Mouse (Mus musculus): ENCODE results near the gene Cyp4f18. TPM values are rescaled to one million over a fixed set of nuclear protein-coding genes. Genes with fewer than 3 reads are reported as not detected.
"Not testable (repeated sequence)": the region's sequence is repeated elsewhere in the genome, so short reads cannot be mapped to it uniquely, and the experiment has no call there.

The Cyp4f18 gene
- polyA plus RNA-seq, 1 experiment from 2014 or later = 1.7 TPM

GRCm38 (mm10) chr8:71968100-71968499 is 41.3 kb downstream of the Cyp4f18 start:
- no peaks in the 10 kb centered on the region for H3K4me1 ChIP-seq (ENCODE audit: control insufficient read depth, insufficient read depth, low read length)
- H3K27me3 ChIP-seq (replicated peaks; ENCODE audit: control insufficient read depth, insufficient read depth, low read length) = no peaks in the 10 kb centered on the region
- H3K9ac ChIP-seq (ENCODE audit: low read depth, low read length) = no peak overlapping the region
- no peak overlapping the region for H3K27ac ChIP-seq (replicated peaks; ENCODE audit: low read depth, low read length)
- 84% methylated on average over 6 of the region's 6 CpGs for WGBS
- no peak for DNase-seq (ENCODE audit: low spot score)
- H3K36me3 ChIP-seq (ENCODE audit: control insufficient read depth, insufficient read depth, low read length) = peaks cover 56% of the 10 kb centered on the region
- no peak overlapping the region for H3K4me3 ChIP-seq (ENCODE audit: low read depth, low read length)
- H3K4me2 ChIP-seq (ENCODE audit: low read depth, low read length) = no peak overlapping the region
- ATAC-seq (ENCODE audit: low read depth) = no peak
- peaks cover 14% of the 10 kb centered on the region; the same call in 1 of the 2 replicates for H3K9me3 ChIP-seq (ENCODE audit: control insufficient read depth, low read length)

GRCm38 (mm10) chr8:71967261-71967660 is 42.2 kb downstream of the Cyp4f18 start:
- Histone ChIP-seq H3K9me3 (ENCODE audit: control insufficient read depth, low read length) (peaks cover 14% of the 10 kb centered on the region; the same call in 1 of the 2 replicates), H3K4me2 (ENCODE audit: low read depth, low read length) (no peak overlapping the region), H3K36me3 (ENCODE audit: control insufficient read depth, insufficient read depth, low read length) (peaks cover 56% of the 10 kb centered on the region), H3K4me3 (ENCODE audit: low read depth, low read length) (no peak overlapping the region), H3K27ac (replicated peaks; ENCODE audit: low read depth, low read length) (no peak overlapping the region), H3K9ac (ENCODE audit: low read depth, low read length) (no peak overlapping the region), H3K27me3 (replicated peaks; ENCODE audit: control insufficient read depth, insufficient read depth, low read length) (no peaks in the 10 kb centered on the region), H3K4me1 (ENCODE audit: control insufficient read depth, insufficient read depth, low read length) (no peaks in the 10 kb centered on the region)
- DNase-seq (ENCODE audit: low spot score) (no peak), ATAC-seq (ENCODE audit: low read depth) (no peak)
- WGBS = 100% methylated on average over 5 of the region's 5 CpGs

- no peak for ATAC-seq (ENCODE audit: low read depth)
- Histone ChIP-seq H3K27ac (replicated peaks; ENCODE audit: low read depth, low read length) (no peak overlapping the region), H3K4me2 (ENCODE audit: low read depth, low read length) (no peak overlapping the region), H3K4me3 (ENCODE audit: low read depth, low read length) (no peak overlapping the region), H3K27me3 (replicated peaks; ENCODE audit: control insufficient read depth, insufficient read depth, low read length) (no peaks in the 10 kb centered on the region), H3K9ac (ENCODE audit: low read depth, low read length) (no peak overlapping the region), H3K4me1 (ENCODE audit: control insufficient read depth, insufficient read depth, low read length) (no peaks in the 10 kb centered on the region), H3K36me3 (ENCODE audit: control insufficient read depth, insufficient read depth, low read length) (peaks cover 56% of the 10 kb centered on the region), H3K9me3 (ENCODE audit: control insufficient read depth, low read length) (peaks cover 14% of the 10 kb centered on the region; the same call in 1 of the 2 replicates)
- no peak for DNase-seq (ENCODE audit: low spot score)
These were observed 43.0 kb downstream of the Cyp4f18 start for GRCm38 (mm10) chr8:71966411-71966810.

GRCm38 (mm10) chr8:71965166-71965565 is 44.3 kb downstream of the Cyp4f18 start:
- H3K27ac ChIP-seq (replicated peaks; ENCODE audit: low read depth, low read length) = no peak overlapping the region
- H3K4me2 ChIP-seq (ENCODE audit: low read depth, low read length) = no peak overlapping the region
- peaks cover 56% of the 10 kb centered on the region for H3K36me3 ChIP-seq (ENCODE audit: control insufficient read depth, insufficient read depth, low read length)
- H3K9ac ChIP-seq (ENCODE audit: low read depth, low read length) = no peak overlapping the region
- DNase-seq (ENCODE audit: low spot score) (no peak), ATAC-seq (ENCODE audit: low read depth) (no peak)
- no peaks in the 10 kb centered on the region for H3K4me1 ChIP-seq (ENCODE audit: control insufficient read depth, insufficient read depth, low read length)
- peaks cover 14% of the 10 kb centered on the region; the same call in 1 of the 2 replicates for H3K9me3 ChIP-seq (ENCODE audit: control insufficient read depth, low read length)
- no peaks in the 10 kb centered on the region for H3K27me3 ChIP-seq (replicated peaks; ENCODE audit: control insufficient read depth, insufficient read depth, low read length)
- 88% methylated on average over 2 of the region's 2 CpGs for WGBS
- H3K4me3 ChIP-seq (ENCODE audit: low read depth, low read length) = no peak overlapping the region

GRCm38 (mm10) chr8:71964051-71964450 is 45.4 kb downstream of the Cyp4f18 start:
- 96% methylated on average over 3 of the region's 3 CpGs for WGBS
- Histone ChIP-seq H3K4me1 (ENCODE audit: control insufficient read depth, insufficient read depth, low read length) (no peaks in the 10 kb centered on the region), H3K4me2 (ENCODE audit: low read depth, low read length) (no peak overlapping the region), H3K4me3 (ENCODE audit: low read depth, low read length) (no peak overlapping the region), H3K9ac (ENCODE audit: low read depth, low read length) (no peak overlapping the region), H3K9me3 (ENCODE audit: control insufficient read depth, low read length) (peaks cover 14% of the 10 kb centered on the region; the same call in 1 of the 2 replicates), H3K27me3 (replicated peaks; ENCODE audit: control insufficient read depth, insufficient read depth, low read length) (no peaks in the 10 kb centered on the region), H3K27ac (replicated peaks; ENCODE audit: low read depth, low read length) (no peak overlapping the region), H3K36me3 (ENCODE audit: control insufficient read depth, insufficient read depth, low read length) (peaks cover 46% of the 10 kb centered on the region)
- DNase-seq (ENCODE audit: low spot score) = no peak
- ATAC-seq (ENCODE audit: low read depth) = no peak

GRCm38 (mm10) chr8:71961796-71962195 is 47.6 kb downstream of the Cyp4f18 start:
- Histone ChIP-seq H3K4me3 (ENCODE audit: low read depth, low read length) (no peak overlapping the region), H3K36me3 (ENCODE audit: control insufficient read depth, insufficient read depth, low read length) (peaks cover 23% of the 10 kb centered on the region), H3K9ac (ENCODE audit: low read depth, low read length) (no peak overlapping the region), H3K27ac (replicated peaks; ENCODE audit: low read depth, low read length) (no peak overlapping the region), H3K27me3 (replicated peaks; ENCODE audit: control insufficient read depth, insufficient read depth, low read length) (no peaks in the 10 kb centered on the region), H3K9me3 (ENCODE audit: control insufficient read depth, low read length) (peaks cover 7% of the 10 kb centered on the region; the same call in 1 of the 2 replicates), H3K4me1 (ENCODE audit: control insufficient read depth, insufficient read depth, low read length) (no peaks in the 10 kb centered on the region), H3K4me2 (ENCODE audit: low read depth, low read length) (no peak overlapping the region)
- DNase-seq (ENCODE audit: low spot score) (no peak), ATAC-seq (ENCODE audit: low read depth) (no peak)
- WGBS = 86% methylated on average over 5 of the region's 5 CpGs

- Histone ChIP-seq H3K9ac (ENCODE audit: low read depth, low read length) (no peak overlapping the region), H3K36me3 (ENCODE audit: control insufficient read depth, insufficient read depth, low read length) (peaks cover 10% of the 10 kb centered on the region), H3K27ac (replicated peaks; ENCODE audit: low read depth, low read length) (no peak overlapping the region), H3K4me3 (ENCODE audit: low read depth, low read length) (no peak overlapping the region), H3K4me1 (ENCODE audit: control insufficient read depth, insufficient read depth, low read length) (no peaks in the 10 kb centered on the region), H3K9me3 (ENCODE audit: control insufficient read depth, low read length) (peaks cover 19% of the 10 kb centered on the region), H3K27me3 (replicated peaks; ENCODE audit: control insufficient read depth, insufficient read depth, low read length) (no peaks in the 10 kb centered on the region), H3K4me2 (ENCODE audit: low read depth, low read length) (no peak overlapping the region)
- ATAC-seq (ENCODE audit: low read depth) = no peak
- no peak for DNase-seq (ENCODE audit: low spot score)
These were observed 48.9 kb downstream of the Cyp4f18 start for GRCm38 (mm10) chr8:71960483-71960882.

GRCm38 (mm10) chr8:71954666-71955065 is 54.8 kb downstream of the Cyp4f18 start:
- ATAC-seq (ENCODE audit: low read depth) (no peak), DNase-seq (ENCODE audit: low spot score) (no peak)
- H3K4me1 ChIP-seq (ENCODE audit: control insufficient read depth, insufficient read depth, low read length) = peaks cover 6% of the 10 kb centered on the region
- WGBS = 95% methylated on average over 9 of the region's 9 CpGs
- H3K27ac ChIP-seq (replicated peaks; ENCODE audit: low read depth, low read length) = no peak overlapping the region
- H3K4me3 ChIP-seq (ENCODE audit: low read depth, low read length) = no peak overlapping the region
- no peak overlapping the region for H3K4me2 ChIP-seq (ENCODE audit: low read depth, low read length)
- no peak overlapping the region for H3K9ac ChIP-seq (ENCODE audit: low read depth, low read length)
- H3K36me3 ChIP-seq (ENCODE audit: control insufficient read depth, insufficient read depth, low read length) = peaks cover 15% of the 10 kb centered on the region; the same call in 1 of the 2 replicates
- H3K9me3 ChIP-seq (ENCODE audit: control insufficient read depth, low read length) = peaks cover 33% of the 10 kb centered on the region
- no peaks in the 10 kb centered on the region for H3K27me3 ChIP-seq (replicated peaks; ENCODE audit: control insufficient read depth, insufficient read depth, low read length)

GRCm38 (mm10) chr8:71952961-71953700 is 56.3 kb downstream of the Cyp4f18 start:
- peaks cover 15% of the 10 kb centered on the region; the same call in 1 of the 2 replicates for H3K36me3 ChIP-seq (ENCODE audit: control insufficient read depth, insufficient read depth, low read length)
- H3K9me3 ChIP-seq (ENCODE audit: control insufficient read depth, low read length) = peaks cover 33% of the 10 kb centered on the region
- H3K9ac ChIP-seq (ENCODE audit: low read depth, low read length); ATAC-seq (ENCODE audit: low read depth); DNase-seq (ENCODE audit: low spot score); H3K27ac ChIP-seq (replicated peaks; ENCODE audit: low read depth, low read length); H3K4me2 ChIP-seq (ENCODE audit: low read depth, low read length); H3K4me3 ChIP-seq (ENCODE audit: low read depth, low read length); H3K27me3 ChIP-seq (replicated peaks; ENCODE audit: control insufficient read depth, insufficient read depth, low read length); H3K4me1 ChIP-seq (ENCODE audit: control insufficient read depth, insufficient read depth, low read length): not testable (repeated sequence)
- WGBS = 95% methylated on average over 16 of the region's 16 CpGs

Measured in embryonic facial prominence, embryonic 14.5 days (tissue).